In genomic region chr8:84839875-84840247, GRCm38 (mm10) we compare ENCODE assay signal across 8 mouse cellular contexts. TPM values are rescaled to one million over a fixed set of nuclear protein-coding genes. Genes with fewer than 3 reads are reported as not detected.
A peak's percentile ranks its signal among the peaks of the same experiment; 100 is the strongest.
DNase-seq lines count a peak whose midpoint lies in the region; ATAC-seq lines count a peak whose summit lies in the region.

No protein-coding gene starts in this region.

- H3K9me3 ChIP-seq in neural tube, embryonic 11.5 days (ENCODE audit: control insufficient read depth, low read length): no peaks in the 10 kb centered on the region
- no peaks in the 10 kb centered on the region for H3K9me3 ChIP-seq in limb, embryonic 15.5 days
- H3K9me3 ChIP-seq in stomach, embryonic 16.5 days (replicated peaks; ENCODE audit: control insufficient read depth, low read length): no peaks in the 10 kb centered on the region

- DNase-seq in embryo, embryonic 10.5 days (ENCODE audit: low spot score): peak; percentile 19
- no peak for DNase-seq in embryo, embryonic 9.5 days (ENCODE audit: extremely low spot score)
- no peak for DNase-seq in neural tube, embryonic 11.5 days (ENCODE audit: low spot score)
- DNase-seq in neural tube, embryonic 10.5 days (ENCODE audit: extremely low spot score, low spot score): no peak
- no peak for DNase-seq in thymus, postnatal 36 days
- no peak for DNase-seq in right cerebral cortex, postnatal 25 days

- H3K27me3 ChIP-seq in neural tube, embryonic 11.5 days (ENCODE audit: control insufficient read depth, insufficient read depth, low read length): no peaks in the 10 kb centered on the region
- no peaks in the 10 kb centered on the region for H3K27me3 ChIP-seq in limb, embryonic 15.5 days
- H3K27me3 ChIP-seq in stomach, embryonic 16.5 days (ENCODE audit: control insufficient read depth, insufficient read depth, low read length): no peaks in the 10 kb centered on the region

- peak overlapping the region; percentile 92 for H3K4me3 ChIP-seq in neural tube, embryonic 11.5 days (ENCODE audit: low read depth, low read length)
- peak overlapping the region; percentile 84 for H3K4me3 ChIP-seq in limb, embryonic 15.5 days
- H3K4me3 ChIP-seq in stomach, embryonic 16.5 days (replicated peaks; ENCODE audit: low read length): peak overlapping the region; percentile 86

- H3K36me3 ChIP-seq in neural tube, embryonic 11.5 days (ENCODE audit: control insufficient read depth, insufficient read depth, low read length): peaks cover 36% of the 10 kb centered on the region
- H3K36me3 ChIP-seq in limb, embryonic 15.5 days: peaks cover 74% of the 10 kb centered on the region
- peaks cover 52% of the 10 kb centered on the region for H3K36me3 ChIP-seq in stomach, embryonic 16.5 days (ENCODE audit: control insufficient read depth, insufficient read depth, low read length)

- H3K4me2 ChIP-seq in neural tube, embryonic 11.5 days (ENCODE audit: low read depth): peak overlapping the region; percentile 58
- peak overlapping the region; percentile 64 for H3K4me2 ChIP-seq in limb, embryonic 15.5 days
- H3K4me2 ChIP-seq in stomach, embryonic 16.5 days (ENCODE audit: low read depth, low read length): peak overlapping the region; percentile 64

- peaks cover 13% of the 10 kb centered on the region; the same call in 1 of the 2 replicates for H3K4me1 ChIP-seq in neural tube, embryonic 11.5 days (ENCODE audit: control insufficient read depth, insufficient read depth, low read length)
- H3K4me1 ChIP-seq in limb, embryonic 15.5 days: peaks cover 57% of the 10 kb centered on the region
- peaks cover 16% of the 10 kb centered on the region for H3K4me1 ChIP-seq in stomach, embryonic 16.5 days (ENCODE audit: control insufficient read depth, insufficient read depth, low read length)

- ATAC-seq in neural tube, embryonic 11.5 days (ENCODE audit: insufficient read depth, low FRiP score, low TSS enrichment): no peak
- no peak for ATAC-seq in limb, embryonic 15.5 days (ENCODE audit: insufficient number of reproducible peaks, low FRiP score, low TSS enrichment, low read depth)
- no peak for ATAC-seq in stomach, embryonic 16.5 days (ENCODE audit: insufficient read depth, low FRiP score)

- H3K9ac ChIP-seq in neural tube, embryonic 11.5 days (ENCODE audit: low read length): peak overlapping the region; percentile 90
- peak overlapping the region; percentile 85 for H3K9ac ChIP-seq in limb, embryonic 15.5 days
- H3K9ac ChIP-seq in stomach, embryonic 16.5 days (ENCODE audit: low read length): peak overlapping the region; percentile 90

- 6% methylated on average over 7 of the region's 7 CpGs for WGBS in neural tube, embryonic 11.5 days
- 3% methylated on average over 7 of the region's 7 CpGs for WGBS in limb, embryonic 15.5 days
- WGBS in stomach, embryonic 16.5 days: 1% methylated on average over 7 of the region's 7 CpGs

- H3K27ac ChIP-seq in neural tube, embryonic 11.5 days (ENCODE audit: low read depth, low read length): peak overlapping the region; percentile 87
- peak overlapping the region; percentile 91 for H3K27ac ChIP-seq in limb, embryonic 15.5 days
- H3K27ac ChIP-seq in stomach, embryonic 16.5 days (ENCODE audit: low read length): peak overlapping the region; percentile 91

RNA-seq across cellular contexts. Expression of gene Rad23a, which starts 0.6 kb away (rescaled TPM):
- polyA plus RNA-seq in neural tube, embryonic 11.5 days (2014; fragmentation: Nextera tagmentation; extraction: Ambion mirVana): 101 TPM in 2 replicates
- polyA plus RNA-seq in limb, embryonic 15.5 days (2015; fragmentation: Nextera tagmentation; extraction: Ambion mirVana): 102 and 122 TPM in 2 replicates
- 106 and 122 TPM in 2 replicates for polyA plus RNA-seq in stomach, embryonic 16.5 days (2015; fragmentation: Nextera tagmentation; extraction: Ambion mirVana)

RNA-seq across cellular contexts. Expression of gene Calr, which starts 6.9 kb away (rescaled TPM):
- polyA plus RNA-seq in neural tube, embryonic 11.5 days (2014; fragmentation: Nextera tagmentation; extraction: Ambion mirVana): 870 and 925 TPM in 2 replicates
- polyA plus RNA-seq in limb, embryonic 15.5 days (2015; fragmentation: Nextera tagmentation; extraction: Ambion mirVana): 1,060 and 1,089 TPM in 2 replicates
- 1,028 and 1,118 TPM in 2 replicates for polyA plus RNA-seq in stomach, embryonic 16.5 days (2015; fragmentation: Nextera tagmentation; extraction: Ambion mirVana)

RNA-seq across cellular contexts. Expression of gene Gadd45gip1, which starts 8.5 kb away (rescaled TPM):
- polyA plus RNA-seq in neural tube, embryonic 11.5 days (2014; fragmentation: Nextera tagmentation; extraction: Ambion mirVana): 38.6 and 38.7 TPM in 2 replicates
- 44.7 and 45.6 TPM in 2 replicates for polyA plus RNA-seq in limb, embryonic 15.5 days (2015; fragmentation: Nextera tagmentation; extraction: Ambion mirVana)
- polyA plus RNA-seq in stomach, embryonic 16.5 days (2015; fragmentation: Nextera tagmentation; extraction: Ambion mirVana): 42.0 and 49.5 TPM in 2 replicates

RNA-seq across cellular contexts. Expression of gene Farsa, which starts 16.9 kb away (rescaled TPM):
- polyA plus RNA-seq in neural tube, embryonic 11.5 days (2014; fragmentation: Nextera tagmentation; extraction: Ambion mirVana): 95.7 and 104 TPM in 2 replicates
- 94.4 and 98.2 TPM in 2 replicates for polyA plus RNA-seq in limb, embryonic 15.5 days (2015; fragmentation: Nextera tagmentation; extraction: Ambion mirVana)
- 85.9 and 91.5 TPM in 2 replicates for polyA plus RNA-seq in stomach, embryonic 16.5 days (2015; fragmentation: Nextera tagmentation; extraction: Ambion mirVana)

RNA-seq across cellular contexts. Expression of gene Dand5, which starts 17.2 kb away (rescaled TPM):
- 4.7 and 7.3 TPM in 2 replicates for polyA plus RNA-seq in neural tube, embryonic 11.5 days (2014; fragmentation: Nextera tagmentation; extraction: Ambion mirVana)
- polyA plus RNA-seq in limb, embryonic 15.5 days (2015; fragmentation: Nextera tagmentation; extraction: Ambion mirVana): 7.5 and 8.0 TPM in 2 replicates
- 6.0 and 7.2 TPM in 2 replicates for polyA plus RNA-seq in stomach, embryonic 16.5 days (2015; fragmentation: Nextera tagmentation; extraction: Ambion mirVana)
